Mouse (Mus musculus) CD4-positive naive resting alpha-beta T cell, adult 57 days (primary cell): ENCODE data around the gene Htatsf1. TPM values are rescaled to one million over a fixed set of nuclear protein-coding genes. Genes with fewer than 3 reads are reported as not detected.

Experiments used
- total RNA-seq: library from RNA; stranded (reverse); gene quantifications from one replicate; pipeline ENCODE4 v1.2.4, GENCODE M21; 2023

The Htatsf1 gene
- 48.2 TPM for total RNA-seq

DNA sequence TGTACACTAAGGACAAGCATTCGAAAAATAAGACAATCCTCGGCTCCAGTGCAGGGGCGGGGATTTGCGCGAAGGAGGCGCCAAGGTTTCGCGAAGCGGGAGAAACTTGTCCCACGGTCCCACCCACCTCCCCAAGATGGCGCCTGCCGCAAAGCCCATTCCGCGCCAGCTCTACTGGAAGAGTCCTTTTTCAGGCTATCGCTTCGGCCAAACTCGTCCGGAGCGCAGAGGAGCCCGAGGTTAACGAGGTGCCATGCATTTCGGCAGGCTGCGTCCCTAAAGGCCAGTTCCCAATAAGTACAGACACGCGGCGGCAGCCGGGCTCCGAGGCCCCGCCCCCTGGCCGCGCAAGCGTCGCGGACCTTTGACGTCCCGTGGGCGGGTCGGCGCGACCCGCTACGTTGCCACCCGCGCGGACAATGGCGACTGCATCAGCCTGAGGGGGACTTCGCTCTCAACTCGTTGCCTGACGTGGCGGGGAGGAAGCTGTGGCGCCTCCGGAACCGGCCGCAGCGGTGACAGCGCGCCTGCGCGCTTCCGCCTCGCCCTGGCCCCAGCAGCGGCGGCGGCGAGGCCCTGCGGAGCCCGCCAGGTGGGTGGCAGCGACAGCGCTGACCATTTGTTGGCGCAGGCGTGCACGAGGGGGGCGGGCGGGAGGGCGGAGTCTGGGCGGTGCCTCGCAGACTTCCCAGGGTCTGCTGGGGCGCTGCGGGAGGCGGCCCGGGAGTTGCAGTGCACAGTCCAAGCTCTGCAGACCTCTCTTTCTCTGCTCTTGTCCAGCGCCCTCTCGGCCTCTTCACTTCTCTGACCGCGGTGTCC, at the start of gene Htatsf1:
Htatsf1 (plus strand) TSS at position 410 of the 819 bp plus-strand sequence.

DNA sequence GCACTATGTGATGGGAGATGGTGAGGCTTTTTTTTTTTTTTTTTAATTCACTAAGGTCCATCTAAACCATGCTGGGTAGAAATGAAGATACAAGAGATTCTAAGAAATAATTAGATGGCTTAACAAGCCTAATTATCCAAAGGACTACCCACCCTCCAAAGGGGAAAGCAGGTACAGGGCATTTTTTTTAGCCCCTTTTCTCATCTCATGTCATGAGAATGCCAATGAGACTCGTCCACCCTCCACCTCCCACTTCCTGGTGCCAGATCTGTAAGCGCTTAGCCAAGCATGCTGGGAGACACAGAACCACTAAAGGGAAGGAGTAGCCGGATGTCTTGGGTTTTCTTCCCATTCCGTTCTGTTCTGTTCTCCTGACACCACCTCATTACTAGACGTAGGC, 10.6 kb upstream of the Htatsf1 start, which contains the start of gene Brs3:
Brs3 (plus strand) TSS at position 301 of the 400 bp plus-strand sequence.

DNA sequence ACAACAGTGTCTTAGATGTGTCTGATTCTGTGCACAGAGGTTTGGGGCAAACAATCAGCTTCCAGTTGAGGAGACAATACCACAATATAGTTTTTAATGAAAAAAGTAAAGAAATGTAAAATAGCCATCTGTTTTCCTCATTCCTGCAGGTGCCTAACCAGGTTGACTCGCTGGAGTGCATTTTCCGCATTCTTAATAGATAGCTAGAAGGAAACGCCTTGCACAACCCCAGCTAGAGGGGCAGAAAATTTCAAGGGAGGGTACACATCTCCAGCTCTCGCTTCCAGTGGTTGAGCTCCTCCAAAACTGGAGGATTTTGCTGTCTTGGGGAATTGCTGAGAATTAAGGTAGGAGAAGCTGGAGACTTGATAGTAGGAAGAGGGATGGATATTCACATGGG, 34.4 kb downstream of the Htatsf1 start, which contains the start of gene Vgll1:
Vgll1 (plus strand) TSS at position 301 of the 400 bp plus-strand sequence.

Other genes with a start within 250 kb of the Htatsf1 start
- not detected for gene Map7d3, start 231.3 kb upstream of the Htatsf1 start, total RNA-seq
- gene Adgrg4, start 183.4 kb upstream of the Htatsf1 start, total RNA-seq: not detected
- gene Brs3, start 10.5 kb upstream of the Htatsf1 start, total RNA-seq: not detected
- not detected for gene Vgll1, start 34.5 kb downstream of the Htatsf1 start, total RNA-seq
- 108 TPM for gene Cd40lg, start 158.6 kb downstream of the Htatsf1 start, total RNA-seq